Mouse (Mus musculus) colon, adult 2 months (tissue): ENCODE results near the gene Lcn12. TPM values are rescaled to one million over a fixed set of nuclear protein-coding genes. Genes with fewer than 3 reads are reported as not detected.

Experiments used
- polyA plus RNA-seq: library from polyadenylated mRNA; depleted of rRNA; stranded (reverse); fragments of >200 nt; gene quantifications from 2 replicates; pipeline ENCODE4 v1.2.3, GENCODE M21; 2012; rRNA removed

Lcn12 gene
- not detected in 2 replicates for polyA plus RNA-seq

GRCm38 (mm10) chr2:25493476-25493961 lies at the start of gene Lcn12:
Lcn12 (minus strand) TSS chr2:25493911.

GRCm38 (mm10) chr2:25501593-25502486 lies 8.1 kb upstream of the Lcn12 start, which contains the start of gene C8g:
C8g (minus strand) TSS chr2:25501719.

DNA sequence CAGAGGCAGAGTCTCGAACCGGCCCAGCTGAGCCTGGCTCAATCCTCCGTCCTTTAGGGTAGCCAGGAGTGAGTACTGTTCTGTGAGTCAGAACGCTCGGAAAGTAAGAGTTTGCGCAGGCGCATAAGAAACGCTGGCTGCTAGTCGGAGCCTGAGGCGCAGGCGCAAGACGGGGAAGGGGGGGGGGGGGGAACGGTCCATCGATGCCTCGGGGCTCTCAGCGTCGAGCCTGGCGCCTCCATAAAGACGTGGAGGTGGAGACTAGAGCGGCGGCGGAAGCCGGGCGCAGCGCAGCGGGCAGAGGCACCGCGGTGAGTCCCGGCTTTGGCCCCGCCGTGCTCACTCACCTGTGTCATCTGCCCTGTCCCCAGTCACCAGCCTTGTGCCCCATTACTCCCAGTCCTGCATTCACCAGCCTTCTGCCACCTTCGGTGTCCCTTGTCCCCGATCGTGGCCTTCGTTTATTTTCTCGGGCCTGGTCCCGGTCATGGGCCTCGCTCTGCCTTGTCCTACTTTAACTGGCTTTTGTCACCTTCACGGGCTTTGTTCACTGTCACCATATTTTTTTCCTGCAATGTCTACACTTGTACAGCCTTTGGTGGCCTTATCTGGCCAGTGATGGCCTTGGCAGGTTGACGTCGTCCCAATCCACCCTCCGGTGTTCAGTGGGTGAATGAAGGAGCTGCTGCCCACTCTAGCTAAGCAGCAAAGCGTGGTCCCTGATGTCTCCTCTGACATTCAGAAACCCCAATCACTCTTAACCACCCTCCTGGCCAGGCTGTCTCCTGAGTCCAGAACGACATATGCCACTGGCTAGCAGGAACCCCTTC lies 7.1 kb upstream of the Lcn12 start, which contains the start of gene Fbxw5:
TSS of gene Fbxw5 (plus strand) at position 175 of the 830 bp plus-strand sequence.

GRCm38 (mm10) chr2:25469969-25470368 lies 23.7 kb downstream of the Lcn12 start, which contains the start of gene Ptgds:
Ptgds (minus strand) TSS chr2:25470046.

GRCm38 (mm10) chr2:25460551-25461309 lies 33.0 kb downstream of the Lcn12 start, which contains the start of gene Paxx:
Paxx (minus strand) TSS chr2:25461094.

GRCm38 (mm10) chr2:25456205-25456953 lies 37.3 kb downstream of the Lcn12 start, which contains the start of gene Clic3:
Clic3 (plus strand) TSS chr2:25456838.

Other genes starting within 250 kb of the Lcn12 start
- 26.9 and 28.8 TPM in 2 replicates for gene AL732309.1, start 247.0 kb downstream of the Lcn12 start, polyA plus RNA-seq
- gene Tmem203, start 238.5 kb downstream of the Lcn12 start, polyA plus RNA-seq, result 39.1 and 59.2 TPM in 2 replicates
- gene Tprn, start 231.3 kb downstream of the Lcn12 start, polyA plus RNA-seq, result 194 and 199 TPM in 2 replicates
- 68.4 and 69.1 TPM in 2 replicates for gene Ssna1, start 221.5 kb downstream of the Lcn12 start, polyA plus RNA-seq
- 80.9 and 85.4 TPM in 2 replicates for gene Anapc2, start 221.4 kb downstream of the Lcn12 start, polyA plus RNA-seq
- gene Tmem210, start 205.8 kb downstream of the Lcn12 start, polyA plus RNA-seq, result not detected in 2 replicates
- gene Lrrc26, start 204.0 kb downstream of the Lcn12 start, polyA plus RNA-seq, result 197 and 281 TPM in 2 replicates
- gene Grin1, start 174.7 kb downstream of the Lcn12 start, polyA plus RNA-seq, result 1.5 TPM in 2 replicates
- gene Man1b1, start 161.6 kb downstream of the Lcn12 start, polyA plus RNA-seq, result 15.6 and 17.3 TPM in 2 replicates
- 37.3 and 38.5 TPM in 2 replicates for gene Dpp7, start 137.6 kb downstream of the Lcn12 start, polyA plus RNA-seq
- 53.2 and 76.3 TPM in 2 replicates for gene Uap1l1, start 128.2 kb downstream of the Lcn12 start, polyA plus RNA-seq
- 24.4 and 27.1 TPM in 2 replicates for gene Sapcd2, start 121.6 kb downstream of the Lcn12 start, polyA plus RNA-seq
- gene Entpd2, start 98.0 kb downstream of the Lcn12 start, polyA plus RNA-seq, result 66.7 and 73.6 TPM in 2 replicates
- gene Npdc1, start 94.6 kb downstream of the Lcn12 start, polyA plus RNA-seq, result 246 and 266 TPM in 2 replicates
- 0.19 and 0.25 TPM in 2 replicates for gene Fut7, start 70.6 kb downstream of the Lcn12 start, polyA plus RNA-seq
- 19.3 and 24.9 TPM in 2 replicates for gene Abca2, start 65.2 kb downstream of the Lcn12 start, polyA plus RNA-seq
- 1.6 and 2.1 TPM in 2 replicates for gene Clic3, start 37.1 kb downstream of the Lcn12 start, polyA plus RNA-seq
- 66.2 and 79.3 TPM in 2 replicates for gene Paxx, start 32.8 kb downstream of the Lcn12 start, polyA plus RNA-seq
- gene Ptgds, start 23.9 kb downstream of the Lcn12 start, polyA plus RNA-seq, result 0.21 and 0.37 TPM in 2 replicates
- 23.6 and 29.7 TPM in 2 replicates for gene Fbxw5, start 6.8 kb upstream of the Lcn12 start, polyA plus RNA-seq
- 1.7 and 2.4 TPM in 2 replicates for gene C8g, start 7.8 kb upstream of the Lcn12 start, polyA plus RNA-seq
- gene Traf2, start 53.0 kb upstream of the Lcn12 start, polyA plus RNA-seq, result 13.4 and 15.1 TPM in 2 replicates
- gene Edf1, start 63.9 kb upstream of the Lcn12 start, polyA plus RNA-seq, result 208 and 259 TPM in 2 replicates
- 3.1 and 10.3 TPM in 2 replicates for gene Mamdc4, start 80.9 kb upstream of the Lcn12 start, polyA plus RNA-seq
- gene Phpt1, start 81.3 kb upstream of the Lcn12 start, polyA plus RNA-seq, result 20.9 and 24.9 TPM in 2 replicates
- 2.2 and 2.4 TPM in 2 replicates for gene Ajm1, start 87.8 kb upstream of the Lcn12 start, polyA plus RNA-seq
- gene Rabl6, start 114.6 kb upstream of the Lcn12 start, polyA plus RNA-seq, result 64.1 and 64.2 TPM in 2 replicates
- 0.07 TPM in 2 replicates for gene Ccdc183, start 123.8 kb upstream of the Lcn12 start, polyA plus RNA-seq
- gene Tmem141, start 128.1 kb upstream of the Lcn12 start, polyA plus RNA-seq, result 20.6 and 23.5 TPM in 2 replicates
- gene Fcna, start 134.1 kb upstream of the Lcn12 start, polyA plus RNA-seq, result 9.5 and 10.1 TPM in 2 replicates
- not detected in 2 replicates for gene Lcn8, start 159.2 kb upstream of the Lcn12 start, polyA plus RNA-seq
- gene Lcn5, start 164.0 kb upstream of the Lcn12 start, polyA plus RNA-seq, result not detected in 2 replicates
- not detected in 2 replicates for gene Lcn6, start 182.9 kb upstream of the Lcn12 start, polyA plus RNA-seq
- gene Lcn10, start 188.8 kb upstream of the Lcn12 start, polyA plus RNA-seq, result not detected in 2 replicates
- not detected in 2 replicates for gene Obp2a, start 206.1 kb upstream of the Lcn12 start, polyA plus RNA-seq
- gene Bmyc, start 212.8 kb upstream of the Lcn12 start, polyA plus RNA-seq, result 43.1 and 46.6 TPM in 2 replicates
- gene Obp2b, start 243.1 kb upstream of the Lcn12 start, polyA plus RNA-seq, result not detected in 2 replicates